Mouse (Mus musculus): Measurements from ENCODE around the gene Baiap2l2. TPM values are rescaled to one million over a fixed set of nuclear protein-coding genes. Genes with fewer than 3 reads are reported as not detected.

Baiap2l2 gene
- total and polyA plus RNA-seq, 3 experiments = 0.78 to 2.9 (median 0.84) TPM

DNA sequence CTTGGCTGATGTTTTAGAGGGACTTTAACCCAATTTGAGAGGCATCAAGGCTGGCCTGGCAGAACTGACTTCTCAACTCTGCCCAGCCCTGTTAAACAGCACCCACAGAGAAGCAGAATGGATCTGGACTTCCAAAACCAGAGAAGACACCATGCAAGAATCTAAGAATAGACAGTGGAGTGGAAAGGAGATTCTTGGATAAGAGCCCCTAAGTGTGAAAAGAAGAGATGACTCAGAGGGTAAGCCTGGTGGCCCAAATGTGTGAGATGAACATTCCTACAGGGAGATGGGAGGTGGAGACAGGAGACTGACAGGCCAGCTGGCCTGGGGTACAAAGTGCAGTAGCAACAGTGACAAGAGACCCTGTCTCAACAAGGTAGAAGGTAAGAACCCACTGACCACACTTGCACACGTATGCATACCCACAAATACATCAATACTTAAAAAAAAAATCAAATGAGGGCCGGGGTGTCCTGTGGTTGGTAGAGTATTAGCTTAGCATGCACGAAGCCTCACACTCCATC lies 22.5 kb downstream of the Baiap2l2 start:
- Histone ChIP-seq H3K36me3 (ENCODE audit: control insufficient read depth, insufficient read depth, low read length) (no peaks in the 10 kb centered on the region), H3K4me3 (no peak overlapping the region), H3K4me1 (ENCODE audit: control insufficient read depth, insufficient read depth, low read length) (no peaks in the 10 kb centered on the region), H3K27me3 (ENCODE audit: control insufficient read depth, insufficient read depth, low read length) (peaks cover 5% of the 10 kb centered on the region; the same call in 1 of the 2 replicates), H3K79me2 (replicated peaks; ENCODE audit: control insufficient read depth, insufficient read depth, low read length) (no peaks in the 10 kb centered on the region), H3K9ac (ENCODE audit: low read depth, low read length) (no peak overlapping the region), H3K27ac (no peak overlapping the region)
- WGBS = 93% methylated on average over 3 of the region's 3 CpGs
- DNase-seq = no peak
- intact Hi-C loops (cut with DNase I) = no loop called here
- no peak for TF ChIP-seq EP300 (IDR thresholded peaks at IDR 0.05; ENCODE audit: insufficient read depth, low read depth, low read length)
- TF ChIP-seq CTCF (IDR thresholded peaks at IDR 0.05) = no peak
- TF ChIP-seq POLR2A (IDR thresholded peaks at IDR 0.05; ENCODE audit: insufficient read depth, low read depth, low read length) = no peak

- Histone ChIP-seq H3K4me3 (no peak overlapping the region), H3K4me1 (ENCODE audit: control insufficient read depth, insufficient read depth, low read length) (no peaks in the 10 kb centered on the region), H3K27me3 (ENCODE audit: control insufficient read depth, insufficient read depth, low read length) (peaks cover 5% of the 10 kb centered on the region; the same call in 1 of the 2 replicates), H3K79me2 (replicated peaks; ENCODE audit: control insufficient read depth, insufficient read depth, low read length) (no peaks in the 10 kb centered on the region), H3K27ac (no peak overlapping the region), H3K36me3 (ENCODE audit: control insufficient read depth, insufficient read depth, low read length) (no peaks in the 10 kb centered on the region), H3K9ac (ENCODE audit: low read depth, low read length) (no peak overlapping the region)
- intact Hi-C loops (cut with DNase I) = no loop called here
- TF ChIP-seq EP300 (IDR thresholded peaks at IDR 0.05; ENCODE audit: insufficient read depth, low read depth, low read length) = no peak
- peak; percentile 50; the same call in 1 of the 2 replicates for TF ChIP-seq CTCF (IDR thresholded peaks at IDR 0.05)
- WGBS = 35% methylated on average over 13 of the region's 13 CpGs
- no peak for DNase-seq
Measured at GRCm38 (mm10) chr15:79262375-79262774, 23.0 kb downstream of the Baiap2l2 start.

DNA sequence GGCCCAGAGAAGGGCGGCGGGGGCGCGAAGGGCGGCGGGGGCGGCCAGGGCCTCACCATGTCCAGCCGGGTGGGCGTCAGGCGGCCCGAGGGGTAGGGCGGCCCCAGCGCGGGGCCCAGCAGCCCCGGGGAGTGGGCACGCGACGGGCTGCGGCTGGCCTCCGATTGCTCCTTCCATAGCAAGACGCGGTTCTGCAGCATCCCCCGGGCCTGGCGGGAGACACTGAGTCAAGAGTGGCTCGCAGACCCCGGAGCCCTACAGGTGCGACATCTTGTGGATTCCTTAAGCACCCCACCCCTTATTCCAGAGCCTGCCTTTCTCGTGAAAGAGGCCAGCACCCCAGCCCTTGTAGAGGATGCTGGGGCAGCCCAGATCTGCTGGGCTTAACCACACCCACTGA lies 23.6 kb downstream of the Baiap2l2 start:
- Histone ChIP-seq H3K27me3 (ENCODE audit: control insufficient read depth, insufficient read depth, low read length) (peaks cover 5% of the 10 kb centered on the region; the same call in 1 of the 2 replicates), H3K27ac (no peak overlapping the region; the same call in 1 of the 2 replicates)
- WGBS = 1% methylated on average over 26 of the region's 28 CpGs

DNA sequence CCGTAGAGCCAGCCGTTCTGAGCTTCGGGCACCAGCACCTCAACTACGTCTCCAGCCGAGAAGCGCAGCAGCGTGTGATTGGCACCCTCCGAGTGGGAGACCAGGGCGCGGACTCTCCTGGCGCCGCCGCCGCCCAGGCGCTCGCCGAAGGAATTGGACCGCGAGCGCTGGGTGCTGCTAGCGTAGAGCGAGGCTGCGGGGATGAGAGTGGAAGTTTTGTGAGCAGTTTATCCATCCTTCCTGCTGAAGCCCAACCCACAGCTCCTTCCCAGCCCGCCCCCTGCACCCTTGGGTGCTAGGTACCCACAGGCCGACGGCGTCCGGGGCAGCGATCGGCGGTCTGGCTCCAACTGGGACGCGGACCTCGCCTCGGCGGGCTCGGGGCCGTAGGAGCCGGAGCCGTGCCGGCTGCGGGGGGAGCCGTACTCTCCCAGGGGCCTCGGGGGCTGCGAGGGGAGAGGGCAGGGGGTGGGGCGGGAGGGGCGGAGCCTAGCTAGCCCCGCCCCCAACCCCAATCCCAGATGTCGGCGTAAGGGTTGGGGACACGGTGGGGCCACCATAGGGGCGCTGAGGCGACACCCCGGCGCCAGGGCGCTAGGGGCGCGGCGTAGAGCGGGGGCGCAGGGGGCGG lies 24.1 kb downstream of the Baiap2l2 start:
- Histone ChIP-seq H3K36me3 (ENCODE audit: control insufficient read depth, insufficient read depth, low read length) (no peaks in the 10 kb centered on the region), H3K4me1 (ENCODE audit: control insufficient read depth, insufficient read depth, low read length) (no peaks in the 10 kb centered on the region), H3K9ac (ENCODE audit: low read depth, low read length) (peak overlapping the region; percentile 50), H3K4me3 (peak overlapping the region; percentile 55), H3K79me2 (replicated peaks; ENCODE audit: control insufficient read depth, insufficient read depth, low read length) (no peaks in the 10 kb centered on the region), H3K27me3 (ENCODE audit: control insufficient read depth, insufficient read depth, low read length) (peaks cover 5% of the 10 kb centered on the region; the same call in 1 of the 2 replicates), H3K27ac (peak overlapping the region; percentile 15; the same call in 1 of the 2 replicates)
- DNase-seq = peak; percentile 33 to 58
- TF ChIP-seq EP300 (IDR thresholded peaks at IDR 0.05; ENCODE audit: insufficient read depth, low read depth, low read length) (no peak), POLR2A (IDR thresholded peaks at IDR 0.05; ENCODE audit: insufficient read depth, low read depth, low read length) (no peak), CTCF (IDR thresholded peaks at IDR 0.05) (no peak)
- WGBS = 1% methylated on average over 60 of the region's 62 CpGs
- intact Hi-C loops (cut with DNase I) = no loop called here

More for the DNA sequence above, 23.6 kb downstream of the Baiap2l2 start:
- Histone ChIP-seq H3K9ac (ENCODE audit: low read depth, low read length) (peak overlapping the region; percentile 43), H3K79me2 (replicated peaks; ENCODE audit: control insufficient read depth, insufficient read depth, low read length) (no peaks in the 10 kb centered on the region), H3K4me3 (peak overlapping the region; percentile 55), H3K4me1 (ENCODE audit: control insufficient read depth, insufficient read depth, low read length) (no peaks in the 10 kb centered on the region), H3K36me3 (ENCODE audit: control insufficient read depth, insufficient read depth, low read length) (no peaks in the 10 kb centered on the region)
- intact Hi-C loops (cut with DNase I) = no loop called here
- TF ChIP-seq CTCF (IDR thresholded peaks at IDR 0.05) (no peak), EP300 (IDR thresholded peaks at IDR 0.05; ENCODE audit: insufficient read depth, low read depth, low read length) (no peak), POLR2A (IDR thresholded peaks at IDR 0.05; ENCODE audit: insufficient read depth, low read depth, low read length) (no peak)
- DNase-seq = no peak

- Histone ChIP-seq H3K27me3 (ENCODE audit: control insufficient read depth, insufficient read depth, low read length) (peaks cover 5% of the 10 kb centered on the region; the same call in 1 of the 2 replicates), H3K4me3 (no peak overlapping the region), H3K27ac (no peak overlapping the region), H3K36me3 (ENCODE audit: control insufficient read depth, insufficient read depth, low read length) (no peaks in the 10 kb centered on the region), H3K79me2 (replicated peaks; ENCODE audit: control insufficient read depth, insufficient read depth, low read length) (no peaks in the 10 kb centered on the region), H3K4me1 (ENCODE audit: control insufficient read depth, insufficient read depth, low read length) (no peaks in the 10 kb centered on the region), H3K9ac (ENCODE audit: low read depth, low read length) (no peak overlapping the region)
- TF ChIP-seq POLR2A (IDR thresholded peaks at IDR 0.05; ENCODE audit: insufficient read depth, low read depth, low read length) = no peak
- no peak for TF ChIP-seq CTCF (IDR thresholded peaks at IDR 0.05)
- TF ChIP-seq EP300 (IDR thresholded peaks at IDR 0.05; ENCODE audit: insufficient read depth, low read depth, low read length) = no peak
- 38% methylated on average over 17 of the region's 17 CpGs for WGBS
- DNase-seq = no peak
- intact Hi-C loops (cut with DNase I) = no loop called here
Measured at GRCm38 (mm10) chr15:79258521-79258920, 26.8 kb downstream of the Baiap2l2 start.

DNA sequence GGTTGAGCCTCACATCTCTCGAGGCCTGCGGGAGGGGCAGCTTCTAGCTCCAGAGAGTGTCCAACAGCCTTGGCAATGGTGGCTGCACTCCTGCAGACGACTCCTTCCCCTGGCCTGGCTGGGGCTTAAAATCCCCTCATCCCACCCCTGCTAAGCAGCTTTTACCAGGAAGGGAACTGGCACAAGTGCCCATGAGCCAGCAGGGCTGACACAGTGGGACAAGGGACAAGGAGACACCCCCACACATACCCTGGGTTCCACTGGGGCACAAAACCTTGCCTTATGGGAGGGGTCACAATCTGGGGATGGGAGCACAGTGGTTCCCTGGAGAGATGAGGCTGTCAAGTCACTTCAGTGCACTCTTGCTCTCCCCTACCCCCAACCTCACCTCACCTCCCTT lies 30.7 kb downstream of the Baiap2l2 start, which contains the start of gene Slc16a8:
Gene Slc16a8 (minus strand): TSS at position 101 of the 400 bp plus-strand sequence.
- 48% methylated on average over 3 of the region's 3 CpGs for WGBS

More for the DNA sequence above, 30.7 kb downstream of the Baiap2l2 start, which contains the start of gene Slc16a8:
- H3K4me1 ChIP-seq (ENCODE audit: control insufficient read depth, insufficient read depth, low read length) = no peaks in the 10 kb centered on the region
- H3K36me3 ChIP-seq (ENCODE audit: control insufficient read depth, insufficient read depth, low read length) = no peaks in the 10 kb centered on the region
- no peak within 1 kb of the TSS for H3K9ac ChIP-seq (ENCODE audit: low read depth, low read length)
- DNase-seq = no peak
- no peaks in the 10 kb centered on the region for H3K79me2 ChIP-seq (replicated peaks; ENCODE audit: control insufficient read depth, insufficient read depth, low read length)
- no peak within 1 kb of the TSS for H3K4me3 ChIP-seq
- H3K27ac ChIP-seq = no peak within 1 kb of the TSS
- no peaks in the 10 kb centered on the region; the same call in 1 of the 2 replicates for H3K27me3 ChIP-seq (ENCODE audit: control insufficient read depth, insufficient read depth, low read length)
- intact Hi-C loops (cut with DNase I) = no loop called here
- TF ChIP-seq EP300 (IDR thresholded peaks at IDR 0.05; ENCODE audit: insufficient read depth, low read depth, low read length) (no peak), POLR2A (IDR thresholded peaks at IDR 0.05; ENCODE audit: insufficient read depth, low read depth, low read length) (no peak), CTCF (IDR thresholded peaks at IDR 0.05) (no peak)

Measured in heart, adult 2 months (tissue).